Mouse (Mus musculus): ENCODE measurements around the gene Arsk. TPM values are rescaled to one million over a fixed set of nuclear protein-coding genes. Genes with fewer than 3 reads are reported as not detected.

The Arsk gene
- 3.7 and 4.0 TPM in 2 replicates for polyA plus RNA-seq (2015; fragmentation: Nextera tagmentation; extraction: Ambion mirVana)

GRCm38 (mm10) chr13:76098493-76099303 lies at the start of gene Arsk, which contains the start of gene Ttc37:
Gene Arsk (minus strand): TSS chr13:76098660.
Gene Ttc37 (plus strand): TSS chr13:76098734.

GRCm38 (mm10) chr13:76056896-76057266 lies 41.6 kb downstream of the Arsk start, which contains the start of gene Gpr150:
Gene Gpr150 (minus strand): TSS chr13:76056996.

GRCm38 (mm10) chr13:76017974-76018843 lies 80.3 kb downstream of the Arsk start, which contains the start of gene Rfesd:
Gene Rfesd (minus strand): TSS chr13:76018719.

Other genes with a start within 250 kb of the Arsk start
- 15.6 and 22.5 TPM in 2 replicates for gene Rhobtb3, start 154.7 kb downstream of the Arsk start, polyA plus RNA-seq (2015; fragmentation: Nextera tagmentation; extraction: Ambion mirVana)
- 0.33 and 0.45 TPM in 2 replicates for gene Spata9, start 131.5 kb downstream of the Arsk start, polyA plus RNA-seq (2015; fragmentation: Nextera tagmentation; extraction: Ambion mirVana)
- 16.6 and 20.0 TPM in 2 replicates for gene Rfesd, start 79.9 kb downstream of the Arsk start, polyA plus RNA-seq (2015; fragmentation: Nextera tagmentation; extraction: Ambion mirVana)
- gene Gpr150, start 41.7 kb downstream of the Arsk start, polyA plus RNA-seq (2015; fragmentation: Nextera tagmentation; extraction: Ambion mirVana) = 0.06 and 0.07 TPM in 2 replicates
- gene Ttc37, start 74 bp upstream of the Arsk start, polyA plus RNA-seq (2015; fragmentation: Nextera tagmentation; extraction: Ambion mirVana) = 6.6 and 7.1 TPM in 2 replicates
- not detected in 2 replicates for gene Fam81b, start 206.4 kb upstream of the Arsk start, polyA plus RNA-seq (2015; fragmentation: Nextera tagmentation; extraction: Ambion mirVana)